Mouse (Mus musculus): Measurements from ENCODE around the gene Vmn2r94. TPM values are rescaled to one million over a fixed set of nuclear protein-coding genes. Genes with fewer than 3 reads are reported as not detected.

Vmn2r94 gene
- total RNA-seq (2014; rRNA removed), result not detected in 2 replicates
- not detected in 2 replicates for polyA plus RNA-seq (2015; fragmentation: Nextera tagmentation; extraction: Ambion mirVana)

- DNase-seq, result no peak
- Histone ChIP-seq H3K36me3 (ENCODE audit: insufficient read depth) (no peaks in the 10 kb centered on the region), H3K4me3 (ENCODE audit: low read depth, low read length) (no peak within 1 kb of the TSS), H3K27me3 (ENCODE audit: insufficient read depth, low read length) (no peaks in the 10 kb centered on the region), H3K27ac (ENCODE audit: low read depth, low read length) (no peak within 1 kb of the TSS), H3K9me3 (ENCODE audit: low read length) (no peaks in the 10 kb centered on the region), H3K9ac (no peak within 1 kb of the TSS), H3K4me2 (ENCODE audit: low read depth) (no peak within 1 kb of the TSS), H3K4me1 (ENCODE audit: insufficient read depth) (no peaks in the 10 kb centered on the region)
- TF ChIP-seq CTCF (IDR thresholded peaks at IDR 0.05; ENCODE audit: low read depth), result no peak
- WGBS, result 62% methylated on average over 2 of the region's 2 CpGs
- ATAC-seq, result no peak
Measured at GRCm38 (mm10) chr17:18277656-18278055, at the start of gene Vmn2r94. Gene Vmn2r94, minus strand, starts transcription at chr17:18277756.

- H3K4me2 ChIP-seq (ENCODE audit: low read depth), result no peak overlapping the region
- no peak overlapping the region for H3K27ac ChIP-seq (ENCODE audit: low read depth, low read length)
- H3K27me3 ChIP-seq (ENCODE audit: insufficient read depth, low read length), result no peaks in the 10 kb centered on the region
- DNase-seq, result no peak
- no peak overlapping the region for H3K9ac ChIP-seq
- WGBS, result 91% methylated on average over 2 of the region's 2 CpGs
- no peak for ATAC-seq
- H3K4me3 ChIP-seq (ENCODE audit: low read depth, low read length), result no peak overlapping the region
- no peak for TF ChIP-seq CTCF (IDR thresholded peaks at IDR 0.05; ENCODE audit: low read depth)
- H3K36me3 ChIP-seq (ENCODE audit: insufficient read depth), result no peaks in the 10 kb centered on the region
- peaks cover 18% of the 10 kb centered on the region; the same call in 1 of the 2 replicates for H3K9me3 ChIP-seq (ENCODE audit: low read length)
- no peaks in the 10 kb centered on the region for H3K4me1 ChIP-seq (ENCODE audit: insufficient read depth)
Measured at GRCm38 (mm10) chr17:18323031-18323430, 45.5 kb upstream of the Vmn2r94 start.

- TF ChIP-seq CTCF (IDR thresholded peaks at IDR 0.05; ENCODE audit: low read depth), result no peak
- ATAC-seq, result no peak
Measured at GRCm38 (mm10) chr17:18297799-18298198, 20.2 kb upstream of the Vmn2r94 start, which contains the start of gene Vmn2r93. Gene Vmn2r93, plus strand, starts transcription at chr17:18298099.

GRCm38 (mm10) chr17:18236931-18237330 is 40.6 kb downstream of the Vmn2r94 start:
- no peak for ATAC-seq

More at GRCm38 (mm10) chr17:18297799-18298198, 20.2 kb upstream of the Vmn2r94 start, which contains the start of gene Vmn2r93:
- WGBS, result 33% methylated on average over 1 of the region's 1 CpGs
- no peak within 1 kb of the TSS for H3K27ac ChIP-seq (ENCODE audit: low read depth, low read length)
- no peaks in the 10 kb centered on the region for H3K27me3 ChIP-seq (ENCODE audit: insufficient read depth, low read length)
- no peaks in the 10 kb centered on the region for H3K9me3 ChIP-seq (ENCODE audit: low read length)
- H3K9ac ChIP-seq, result no peak within 1 kb of the TSS
- no peaks in the 10 kb centered on the region for H3K36me3 ChIP-seq (ENCODE audit: insufficient read depth)
- no peak for DNase-seq
- H3K4me2 ChIP-seq (ENCODE audit: low read depth), result no peak within 1 kb of the TSS
- H3K4me1 ChIP-seq (ENCODE audit: insufficient read depth), result no peaks in the 10 kb centered on the region
- H3K4me3 ChIP-seq (ENCODE audit: low read depth, low read length), result no peak within 1 kb of the TSS

GRCm38 (mm10) chr17:18231996-18232395 is 45.6 kb downstream of the Vmn2r94 start:
- ATAC-seq (no peak), DNase-seq (no peak)
- Histone ChIP-seq H3K4me2 (ENCODE audit: low read depth) (no peak overlapping the region), H3K27me3 (ENCODE audit: insufficient read depth, low read length) (no peaks in the 10 kb centered on the region), H3K4me1 (ENCODE audit: insufficient read depth) (no peaks in the 10 kb centered on the region), H3K4me3 (ENCODE audit: low read depth, low read length) (no peak overlapping the region), H3K36me3 (ENCODE audit: insufficient read depth) (no peaks in the 10 kb centered on the region), H3K9ac (no peak overlapping the region), H3K9me3 (ENCODE audit: low read length) (no peaks in the 10 kb centered on the region), H3K27ac (ENCODE audit: low read depth, low read length) (no peak overlapping the region)
- WGBS, result 77% methylated on average over 2 of the region's 2 CpGs
- no peak for TF ChIP-seq CTCF (IDR thresholded peaks at IDR 0.05; ENCODE audit: low read depth)

More at GRCm38 (mm10) chr17:18236931-18237330, 40.6 kb downstream of the Vmn2r94 start:
- Histone ChIP-seq H3K36me3 (ENCODE audit: insufficient read depth) (no peaks in the 10 kb centered on the region), H3K27me3 (ENCODE audit: insufficient read depth, low read length) (no peaks in the 10 kb centered on the region), H3K27ac (ENCODE audit: low read depth, low read length) (no peak overlapping the region), H3K4me1 (ENCODE audit: insufficient read depth) (no peaks in the 10 kb centered on the region), H3K4me3 (ENCODE audit: low read depth, low read length) (no peak overlapping the region), H3K4me2 (ENCODE audit: low read depth) (no peak overlapping the region), H3K9ac (no peak overlapping the region), H3K9me3 (ENCODE audit: low read length) (0 out of 2 replicates have a peak, but pooled peaks cover 4% of the 10 kb centered on the region)
- no peak for DNase-seq
- no peak for TF ChIP-seq CTCF (IDR thresholded peaks at IDR 0.05; ENCODE audit: low read depth)
- WGBS, result 81% methylated on average over 14 of the region's 14 CpGs

- H3K9me3 ChIP-seq (ENCODE audit: low read length), result peaks cover 19% of the 10 kb centered on the region; the same call in 1 of the 2 replicates
- no peak overlapping the region for H3K27ac ChIP-seq (ENCODE audit: low read depth, low read length)
- H3K9ac ChIP-seq, result no peak overlapping the region
- DNase-seq, result no peak
- H3K4me1 ChIP-seq (ENCODE audit: insufficient read depth), result no peaks in the 10 kb centered on the region
- no peak overlapping the region for H3K4me3 ChIP-seq (ENCODE audit: low read depth, low read length)
- H3K27me3 ChIP-seq (ENCODE audit: insufficient read depth, low read length), result no peaks in the 10 kb centered on the region
- H3K4me2 ChIP-seq (ENCODE audit: low read depth), result no peak overlapping the region
- H3K36me3 ChIP-seq (ENCODE audit: insufficient read depth), result no peaks in the 10 kb centered on the region
- TF ChIP-seq CTCF (IDR thresholded peaks at IDR 0.05; ENCODE audit: low read depth), result no peak
- no peak for ATAC-seq
Measured at GRCm38 (mm10) chr17:18221300-18221699, 56.3 kb downstream of the Vmn2r94 start.

Other genes starting within 250 kb of the Vmn2r94 start
- not detected in 2 replicates for gene Vmn2r124, start 228.3 kb downstream of the Vmn2r94 start, total RNA-seq (2014; rRNA removed)
- not detected in 2 replicates for gene Vmn2r124, start 228.3 kb downstream of the Vmn2r94 start, polyA plus RNA-seq (2015; fragmentation: Nextera tagmentation; extraction: Ambion mirVana)
- gene Vmn2r91, start 192.7 kb downstream of the Vmn2r94 start, total RNA-seq (2014; rRNA removed), result not detected in 2 replicates
- not detected in 2 replicates for gene Vmn2r91, start 192.7 kb downstream of the Vmn2r94 start, polyA plus RNA-seq (2015; fragmentation: Nextera tagmentation; extraction: Ambion mirVana)
- not detected in 2 replicates for gene Vmn2r92, start 125.9 kb downstream of the Vmn2r94 start, total RNA-seq (2014; rRNA removed)
- not detected in 2 replicates for gene Vmn2r92, start 125.9 kb downstream of the Vmn2r94 start, polyA plus RNA-seq (2015; fragmentation: Nextera tagmentation; extraction: Ambion mirVana)
- not detected in 2 replicates for gene Vmn2r93, start 20.3 kb upstream of the Vmn2r94 start, total RNA-seq (2014; rRNA removed)
- gene Vmn2r93, start 20.3 kb upstream of the Vmn2r94 start, polyA plus RNA-seq (2015; fragmentation: Nextera tagmentation; extraction: Ambion mirVana), result not detected in 2 replicates
- not detected in 2 replicates for gene Vmn2r95, start 146.3 kb upstream of the Vmn2r94 start, total RNA-seq (2014; rRNA removed)
- not detected in 2 replicates for gene Vmn2r95, start 146.3 kb upstream of the Vmn2r94 start, polyA plus RNA-seq (2015; fragmentation: Nextera tagmentation; extraction: Ambion mirVana)

All from forebrain, postnatal 0 days (tissue).